Mouse (Mus musculus) hindbrain, embryonic 14.5 days (tissue): ENCODE measurements around the gene Olfr1313. TPM values are rescaled to one million over a fixed set of nuclear protein-coding genes. Genes with fewer than 3 reads are reported as not detected.
"Not testable (repeated sequence)": the region's sequence is repeated elsewhere in the genome, so short reads cannot be mapped to it uniquely, and the experiment has no call there.

ENCODE experiments used
- ATAC-seq: fragments of 200-750 bp; cut with Nextera tagmentation; 2 replicates; pipeline ENCODE4 v1.8.0; 2017; ENCODE audit warnings: moderate number of reproducible peaks, mild to moderate bottlenecking, moderate TSS enrichment, moderate library complexity; ENCODE audit not compliant: low FRiP score
- DNase-seq: peaks from one replicate; pipeline ENCODE4 v3.0.0-alpha.2; 2015; ENCODE audit warnings: low spot score
- H3K27ac ChIP-seq: fragments of 300-500 bp; sonication (generic); 2 replicates; pipeline ENCODE4 v1.5.1; 2014; ENCODE audit warnings: mild to moderate bottlenecking, moderate library complexity
- H3K27me3 ChIP-seq: fragments of 300-500 bp; sonication (generic); 2 replicates; pipeline ENCODE4 v1.6.1; 2014; ENCODE audit warnings: mild to moderate bottlenecking, low read length, mixed read lengths; ENCODE audit not compliant: control insufficient read depth, insufficient read depth
- H3K36me3 ChIP-seq: fragments of 300-500 bp; sonication (generic); replicated peaks from 2 replicates; pipeline ENCODE4 v1.6.1; 2014; ENCODE audit not compliant: control insufficient read depth, insufficient read depth
- H3K4me1 ChIP-seq: fragments of 300-500 bp; sonication (generic); replicated peaks from 2 replicates; pipeline ENCODE4 v1.6.1; 2014; ENCODE audit warnings: antibody characterized with exemption, low read length, mixed read lengths; ENCODE audit not compliant: control insufficient read depth, insufficient read depth
- H3K4me2 ChIP-seq: fragments of 300-500 bp; sonication (generic); replicated peaks from 2 replicates; pipeline ENCODE4 v1.6.1; 2014; ENCODE audit warnings: mild to moderate bottlenecking, moderate library complexity
- H3K4me3 ChIP-seq: fragments of 300-500 bp; sonication (generic); replicated peaks from 2 replicates; pipeline ENCODE4 v1.5.1; 2014; ENCODE audit warnings: mild to moderate bottlenecking, low read length
- H3K9ac ChIP-seq: fragments of 300-500 bp; sonication (generic); 2 replicates; pipeline ENCODE4 v1.6.1; 2014
- H3K9me3 ChIP-seq: fragments of 300-500 bp; sonication (generic); 2 replicates; pipeline ENCODE4 v1.6.1; 2016; ENCODE audit warnings: low read length; ENCODE audit not compliant: control insufficient read depth
- WGBS: fragments of 180-500 bp; shearing (Covaris S2); extraction: QIAGEN DNeasy Blood & Tissue Kit; methylation state at CpG from one replicate; pipeline ENCODE4 v1.1.7; 2014; 5-methylcytosine and 5-hydroxymethylcytosine counted together
- polyA plus RNA-seq: library from polyadenylated mRNA; unstranded; fragments of >200 nt; fragmentation: Nextera tagmentation; extraction: Ambion mirVana; gene quantifications from 2 replicates; pipeline ENCODE4 v1.2.1, GENCODE M21; 2014

Gene Olfr1313
- not detected in 2 replicates for polyA plus RNA-seq

DNA sequence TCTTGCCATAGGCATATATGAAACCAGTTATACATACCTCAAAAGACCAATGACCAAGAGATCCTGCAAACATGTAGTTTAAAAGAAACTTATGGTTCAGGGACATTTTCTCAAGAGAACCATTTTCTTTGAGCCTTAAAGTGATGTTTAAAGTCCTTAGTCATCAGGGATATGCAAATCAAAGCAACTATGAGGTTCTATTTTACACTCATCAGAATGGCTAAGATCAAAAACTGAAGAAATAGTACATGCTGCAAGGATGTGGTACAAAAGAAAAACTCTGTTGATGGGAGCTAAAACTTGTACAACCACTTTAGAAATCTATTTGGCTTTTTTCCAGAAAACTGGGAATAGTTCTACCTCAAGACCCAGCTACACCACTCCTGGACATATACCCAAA lies at the start of gene Olfr1313:
Gene Olfr1313, minus strand, starts transcription at position 101 of the 400 bp plus-strand sequence.
- no peaks in the 10 kb centered on the region for H3K27me3 ChIP-seq
- no peak within 1 kb of the TSS for H3K4me3 ChIP-seq
- no peaks in the 10 kb centered on the region for H3K9me3 ChIP-seq
- no peak within 1 kb of the TSS for H3K9ac ChIP-seq
- ATAC-seq (no peak), DNase-seq (no peak)
- no peaks in the 10 kb centered on the region for H3K36me3 ChIP-seq
- H3K27ac ChIP-seq: no peak within 1 kb of the TSS
- H3K4me2 ChIP-seq: no peak within 1 kb of the TSS
- H3K4me1 ChIP-seq: no peaks in the 10 kb centered on the region

DNA sequence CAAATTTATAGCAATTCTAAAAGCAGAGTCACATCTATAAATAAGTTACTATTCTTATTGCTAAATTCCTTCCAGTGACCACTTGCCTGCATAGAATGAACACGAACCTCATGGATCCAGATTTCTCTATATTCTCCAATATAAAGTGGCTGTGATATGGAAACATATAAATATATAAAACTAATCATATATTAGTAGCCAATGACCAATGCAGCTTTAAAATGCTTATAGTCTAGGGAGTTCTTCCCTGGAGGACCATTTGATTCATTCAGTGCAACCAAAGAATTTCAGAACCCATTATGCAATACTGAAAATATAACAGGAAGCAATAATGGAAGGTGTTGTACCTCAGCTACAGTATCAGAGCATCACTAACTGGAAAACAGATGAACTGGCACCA lies 37.7 kb upstream of the Olfr1313 start, which contains the start of gene Olfr1315-ps1:
Gene Olfr1315-ps1, minus strand, starts transcription at position 101 of the 400 bp plus-strand sequence.
- H3K9ac ChIP-seq: no peak within 1 kb of the TSS
- no peak within 1 kb of the TSS for H3K4me2 ChIP-seq
- DNase-seq (no peak), ATAC-seq (no peak)
- H3K27me3 ChIP-seq: no peaks in the 10 kb centered on the region
- H3K4me3 ChIP-seq: no peak within 1 kb of the TSS
- no peaks in the 10 kb centered on the region for H3K4me1 ChIP-seq
- no peaks in the 10 kb centered on the region for H3K36me3 ChIP-seq
- H3K27ac ChIP-seq: no peak within 1 kb of the TSS
- H3K9me3 ChIP-seq: no peaks in the 10 kb centered on the region
- WGBS: 86% methylated on average over 1 of the region's 1 CpGs

DNA sequence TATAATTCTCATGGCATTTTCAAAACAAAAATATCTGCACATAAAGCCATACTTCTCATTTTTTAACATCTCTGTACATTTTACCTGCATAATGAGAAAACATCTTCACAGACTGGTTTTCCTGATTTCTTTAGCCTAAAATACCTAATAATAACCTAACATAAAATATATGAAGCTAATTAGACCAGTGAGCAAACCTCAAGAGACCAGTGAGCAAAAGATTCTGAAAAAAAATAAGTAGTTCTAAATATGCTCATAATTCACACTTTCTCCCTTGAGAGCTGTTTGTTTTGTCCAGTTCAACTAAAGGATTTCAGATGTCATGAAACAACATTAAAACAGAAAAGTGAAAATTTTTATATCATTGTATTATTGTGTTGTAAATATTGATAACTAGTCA lies 19.0 kb upstream of the Olfr1313 start, which contains the start of gene Olfr1314:
Gene Olfr1314, minus strand, starts transcription at position 101 of the 400 bp plus-strand sequence.
- H3K4me3 ChIP-seq: no peak within 1 kb of the TSS
- H3K4me2 ChIP-seq: no peak within 1 kb of the TSS
- no peaks in the 10 kb centered on the region for H3K36me3 ChIP-seq
- DNase-seq: no peak
- no peaks in the 10 kb centered on the region for H3K9me3 ChIP-seq
- H3K9ac ChIP-seq: no peak within 1 kb of the TSS
- no peaks in the 10 kb centered on the region for H3K27me3 ChIP-seq
- H3K4me1 ChIP-seq: no peaks in the 10 kb centered on the region
- ATAC-seq: no peak
- H3K27ac ChIP-seq: no peak within 1 kb of the TSS

DNA sequence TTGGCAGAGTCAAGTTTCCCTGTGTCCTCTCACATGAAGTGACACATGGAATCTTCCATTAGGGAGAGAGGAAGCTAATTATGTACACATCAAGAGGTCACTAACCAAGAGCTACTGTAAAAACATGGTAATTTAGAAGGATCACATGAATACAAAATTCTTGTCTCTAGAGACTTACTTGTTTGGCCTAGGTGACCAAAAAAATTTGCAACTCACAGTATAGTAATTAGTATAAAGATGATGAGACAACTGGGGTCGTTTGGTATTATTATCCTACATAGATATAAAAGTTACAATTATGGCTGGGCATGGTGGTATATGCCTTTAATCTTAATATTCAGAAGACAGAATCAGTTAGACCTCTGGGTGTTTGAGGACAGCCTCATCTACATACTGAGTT lies 27.5 kb downstream of the Olfr1313 start, which contains the start of gene Olfr1312:
Gene Olfr1312, minus strand, starts transcription at position 101 of the 400 bp plus-strand sequence.
- WGBS: 37% methylated on average over 1 of the region's 1 CpGs
- H3K9me3 ChIP-seq: no peaks in the 10 kb centered on the region
- no peaks in the 10 kb centered on the region for H3K27me3 ChIP-seq
- no peak within 1 kb of the TSS for H3K9ac ChIP-seq
- no peak within 1 kb of the TSS for H3K4me2 ChIP-seq
- no peak for DNase-seq
- H3K4me1 ChIP-seq: no peaks in the 10 kb centered on the region
- no peak within 1 kb of the TSS for H3K27ac ChIP-seq
- no peaks in the 10 kb centered on the region for H3K36me3 ChIP-seq
- ATAC-seq: no peak
- H3K4me3 ChIP-seq: no peak within 1 kb of the TSS

DNA sequence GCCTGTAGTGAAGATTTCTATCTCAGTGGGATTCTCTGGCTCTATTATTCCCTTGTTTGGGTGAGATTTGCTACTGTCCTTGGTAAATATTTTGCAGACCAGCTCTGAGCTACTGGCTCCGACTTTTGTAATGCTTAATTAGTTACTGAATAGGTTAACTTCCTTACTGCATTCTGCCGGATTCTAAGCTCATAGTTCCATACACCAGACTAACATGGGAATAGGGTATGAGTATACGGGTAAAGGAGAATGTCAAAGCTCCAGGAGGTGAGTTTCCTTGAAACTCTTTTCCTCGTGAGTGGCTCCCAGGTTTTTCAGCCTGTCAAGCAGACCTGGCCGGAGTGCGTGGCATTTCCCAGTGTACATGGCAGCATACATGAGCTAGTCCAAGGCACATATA lies 50.7 kb downstream of the Olfr1313 start:
- DNase-seq, H3K27ac ChIP-seq, H3K9me3 ChIP-seq, H3K4me1 ChIP-seq, H3K27me3 ChIP-seq, H3K36me3 ChIP-seq, H3K4me2 ChIP-seq, ATAC-seq, H3K4me3 ChIP-seq, H3K9ac ChIP-seq: not testable (repeated sequence)
- 45% methylated on average over 6 of the region's 6 CpGs for WGBS

DNA sequence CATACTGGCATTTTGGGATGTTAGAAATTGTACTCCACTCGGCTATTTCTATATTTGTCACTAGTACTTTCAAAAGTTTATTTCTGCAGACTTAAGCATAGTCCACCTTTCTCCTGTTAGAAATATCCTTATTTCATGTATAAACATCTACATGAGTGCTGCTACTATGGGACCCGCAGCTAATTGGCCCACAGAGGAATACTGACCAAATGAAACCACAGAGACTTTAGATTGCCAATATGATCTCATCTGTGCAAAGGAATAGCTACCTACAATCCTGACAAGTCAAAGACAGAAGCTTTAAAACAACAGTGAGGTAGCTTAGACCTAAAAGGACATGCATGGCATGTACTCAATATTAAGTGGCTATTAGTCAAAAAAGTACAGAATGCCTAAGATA lies 53.3 kb downstream of the Olfr1313 start, which contains the start of gene Olfr1311:
Gene Olfr1311, minus strand, starts transcription at position 101 of the 400 bp plus-strand sequence.
- H3K27ac ChIP-seq: no peak within 1 kb of the TSS
- no peaks in the 10 kb centered on the region for H3K36me3 ChIP-seq
- no peaks in the 10 kb centered on the region for H3K4me1 ChIP-seq
- DNase-seq: no peak
- H3K4me3 ChIP-seq: no peak within 1 kb of the TSS
- no peaks in the 10 kb centered on the region for H3K9me3 ChIP-seq
- no peak for ATAC-seq
- WGBS: 94% methylated on average over 2 of the region's 2 CpGs
- no peaks in the 10 kb centered on the region for H3K27me3 ChIP-seq
- no peak within 1 kb of the TSS for H3K4me2 ChIP-seq
- no peak within 1 kb of the TSS for H3K9ac ChIP-seq

Other genes with a start within 250 kb of the Olfr1313 start
- not detected in 2 replicates for gene Olfr1305, start 200.7 kb downstream of the Olfr1313 start, polyA plus RNA-seq
- not detected in 2 replicates for gene Olfr1306, start 161.6 kb downstream of the Olfr1313 start, polyA plus RNA-seq
- not detected in 2 replicates for gene Olfr1307, start 128.4 kb downstream of the Olfr1313 start, polyA plus RNA-seq
- not detected in 2 replicates for gene Olfr1308, start 112.9 kb downstream of the Olfr1313 start, polyA plus RNA-seq
- gene Olfr1309, start 87.6 kb downstream of the Olfr1313 start, polyA plus RNA-seq: not detected in 2 replicates
- not detected in 2 replicates for gene Olfr1310, start 65.1 kb downstream of the Olfr1313 start, polyA plus RNA-seq
- not detected in 2 replicates for gene Olfr1311, start 53.4 kb downstream of the Olfr1313 start, polyA plus RNA-seq
- gene Olfr1312, start 27.6 kb downstream of the Olfr1313 start, polyA plus RNA-seq: not detected in 2 replicates
- not detected in 2 replicates for gene Olfr1314, start 18.9 kb upstream of the Olfr1313 start, polyA plus RNA-seq
- gene Olfr1315-ps1, start 37.6 kb upstream of the Olfr1313 start, polyA plus RNA-seq: not detected in 2 replicates
- not detected in 2 replicates for gene Olfr1316, start 57.1 kb upstream of the Olfr1313 start, polyA plus RNA-seq
- not detected in 2 replicates for gene Olfr1317, start 62.5 kb upstream of the Olfr1313 start, polyA plus RNA-seq
- 0.12 and 0.23 TPM in 2 replicates for gene Olfr1318, start 76.4 kb upstream of the Olfr1313 start, polyA plus RNA-seq
- gene Lpcat4, start 161.6 kb upstream of the Olfr1313 start, polyA plus RNA-seq: 22.0 and 23.1 TPM in 2 replicates
- not detected in 2 replicates for gene Nutm1, start 181.4 kb upstream of the Olfr1313 start, polyA plus RNA-seq
- 169 and 177 TPM in 2 replicates for gene Nop10, start 184.1 kb upstream of the Olfr1313 start, polyA plus RNA-seq
- 25.6 and 25.7 TPM in 2 replicates for gene Slc12a6, start 188.0 kb upstream of the Olfr1313 start, polyA plus RNA-seq
- gene Gm21985, start 188.5 kb upstream of the Olfr1313 start, polyA plus RNA-seq: not detected in 2 replicates